Mouse (Mus musculus) brain, embryonic 14.5 days (tissue): ENCODE measurements around the gene Slain2.

Experiments used
- CTCF ChIP-seq: fragments of 200-500 bp; IDR thresholded peaks from 2 replicates; pipeline ENCODE4 v1.5.1; 2012; ENCODE audit warnings: inconsistent platforms, mild to moderate bottlenecking, moderate library complexity, borderline replicate concordance; ENCODE audit not compliant: insufficient read depth, insufficient read length; ENCODE audit errors: extremely low read depth
- POLR2A ChIP-seq: fragments of 200-500 bp; IDR thresholded peaks from 2 replicates; pipeline ENCODE4 v1.6.1; 2012; ENCODE audit warnings: mild to moderate bottlenecking, inconsistent platforms, borderline replicate concordance; ENCODE audit not compliant: poor library complexity, insufficient read depth, insufficient read length, severe bottlenecking; ENCODE audit errors: extremely low read depth

GRCm38 (mm10) chr5:72904903-72905790, 9.0 kb upstream of the Slain2 start:
- TF ChIP-seq CTCF: no peak
- TF ChIP-seq POLR2A: no peak
